Mouse (Mus musculus) liver, embryonic 11.5 days (tissue): Measurements from ENCODE around the gene Nup50. TPM values are rescaled to one million over a fixed set of nuclear protein-coding genes. Genes with fewer than 3 reads are reported as not detected.
A peak's percentile ranks its signal among the peaks of the same experiment; 100 is the strongest.
"Not testable (repeated sequence)": the region's sequence is repeated elsewhere in the genome, so short reads cannot be mapped to it uniquely, and the experiment has no call there.

Source experiments
- ATAC-seq: fragments of 200-750 bp; cut with Nextera tagmentation; replicated peaks from 2 replicates; pipeline ENCODE4 v1.8.0; 2017; ENCODE audit warnings: moderate number of reproducible peaks, mild to moderate bottlenecking, moderate TSS enrichment, moderate library complexity; ENCODE audit not compliant: low FRiP score
- DNase-seq: peaks from one replicate; pipeline ENCODE4 v3.0.0-alpha.2; 2017; ENCODE audit warnings: low spot score
- H3K27ac ChIP-seq: fragments of 300-500 bp; sonication (generic); 2 replicates; pipeline ENCODE4 v1.5.1; 2014; ENCODE audit warnings: mild to moderate bottlenecking, low read depth, low read length, control low read depth
- H3K27me3 ChIP-seq: fragments of 300-500 bp; sonication (generic); replicated peaks from 2 replicates; pipeline ENCODE4 v1.6.1; 2014; ENCODE audit warnings: low read length, mixed read lengths; ENCODE audit not compliant: control insufficient read depth, insufficient read depth
- H3K36me3 ChIP-seq: fragments of 300-500 bp; sonication (generic); 2 replicates; pipeline ENCODE4 v1.6.1; 2014; ENCODE audit warnings: mild to moderate bottlenecking, low read length, moderate library complexity, mixed read lengths; ENCODE audit not compliant: control insufficient read depth, insufficient read depth
- H3K4me1 ChIP-seq: fragments of 300-500 bp; sonication (generic); replicated peaks from 2 replicates; pipeline ENCODE4 v1.6.1; 2014; ENCODE audit warnings: low read length, mixed read lengths; ENCODE audit not compliant: control insufficient read depth, insufficient read depth
- H3K4me2 ChIP-seq: fragments of 300-500 bp; sonication (generic); 2 replicates; pipeline ENCODE4 v1.6.1; 2014; ENCODE audit warnings: mild to moderate bottlenecking, control low read depth, moderate library complexity
- H3K4me3 ChIP-seq: fragments of 300-500 bp; sonication (generic); 2 replicates; pipeline ENCODE4 v1.5.1; 2014; ENCODE audit warnings: low read depth, low read length, control low read depth
- H3K9ac ChIP-seq: fragments of 300-500 bp; sonication (generic); 2 replicates; pipeline ENCODE4 v1.6.1; 2014; ENCODE audit warnings: low read depth, low read length, control low read depth
- H3K9me3 ChIP-seq: fragments of 300-500 bp; sonication (generic); 2 replicates; pipeline ENCODE4 v1.6.1; 2016; ENCODE audit warnings: low read length, inconsistent platforms, mixed read lengths; ENCODE audit not compliant: control insufficient read depth
- WGBS: fragments of 180-500 bp; shearing (Covaris S2); extraction: QIAGEN DNeasy Blood & Tissue Kit; methylation state at CpG from one replicate; pipeline ENCODE4 v1.1.7; 2014; 5-methylcytosine and 5-hydroxymethylcytosine counted together
- polyA plus RNA-seq: library from polyadenylated mRNA; unstranded; fragments of >200 nt; fragmentation: Nextera tagmentation; extraction: Ambion mirVana; gene quantifications from 2 replicates; pipeline ENCODE4 v1.2.1, GENCODE M21; 2014

Gene Nup50
- polyA plus RNA-seq, result 56.7 and 57.3 TPM in 2 replicates

GRCm38 (mm10) chr15:84922884-84923507 is at the start of gene Nup50:
Gene Nup50, plus strand, starts transcription at chr15:84923411.
- peak within 1 kb of the TSS; percentile 96 for H3K4me3 ChIP-seq
- H3K9me3 ChIP-seq, result no peaks in the 10 kb centered on the region
- peak within 1 kb of the TSS; percentile 99 for H3K9ac ChIP-seq
- H3K27me3 ChIP-seq, result no peaks in the 10 kb centered on the region
- peaks cover 15% of the 10 kb centered on the region for H3K4me1 ChIP-seq
- H3K27ac ChIP-seq, result peak within 1 kb of the TSS; percentile 90
- peak; percentile 99 for DNase-seq
- ATAC-seq, result peak; percentile 92
- peak within 1 kb of the TSS; percentile 81 for H3K4me2 ChIP-seq
- 0% methylated on average over 60 of the region's 60 CpGs for WGBS
- peaks cover 5% of the 10 kb centered on the region for H3K36me3 ChIP-seq

GRCm38 (mm10) chr15:84873867-84874266 is 49.3 kb upstream of the Nup50 start:
- no peaks in the 10 kb centered on the region for H3K27me3 ChIP-seq
- H3K36me3 ChIP-seq, result no peaks in the 10 kb centered on the region
- no peak for ATAC-seq
- no peaks in the 10 kb centered on the region; the same call in 1 of the 2 replicates for H3K4me1 ChIP-seq
- no peak for DNase-seq
- H3K9ac ChIP-seq, result no peak overlapping the region
- no peak overlapping the region for H3K4me2 ChIP-seq
- H3K9me3 ChIP-seq, result no peaks in the 10 kb centered on the region
- H3K4me3 ChIP-seq, result no peak overlapping the region
- WGBS, result 71% methylated on average over 4 of the region's 4 CpGs
- H3K27ac ChIP-seq, result no peak overlapping the region

DNA sequence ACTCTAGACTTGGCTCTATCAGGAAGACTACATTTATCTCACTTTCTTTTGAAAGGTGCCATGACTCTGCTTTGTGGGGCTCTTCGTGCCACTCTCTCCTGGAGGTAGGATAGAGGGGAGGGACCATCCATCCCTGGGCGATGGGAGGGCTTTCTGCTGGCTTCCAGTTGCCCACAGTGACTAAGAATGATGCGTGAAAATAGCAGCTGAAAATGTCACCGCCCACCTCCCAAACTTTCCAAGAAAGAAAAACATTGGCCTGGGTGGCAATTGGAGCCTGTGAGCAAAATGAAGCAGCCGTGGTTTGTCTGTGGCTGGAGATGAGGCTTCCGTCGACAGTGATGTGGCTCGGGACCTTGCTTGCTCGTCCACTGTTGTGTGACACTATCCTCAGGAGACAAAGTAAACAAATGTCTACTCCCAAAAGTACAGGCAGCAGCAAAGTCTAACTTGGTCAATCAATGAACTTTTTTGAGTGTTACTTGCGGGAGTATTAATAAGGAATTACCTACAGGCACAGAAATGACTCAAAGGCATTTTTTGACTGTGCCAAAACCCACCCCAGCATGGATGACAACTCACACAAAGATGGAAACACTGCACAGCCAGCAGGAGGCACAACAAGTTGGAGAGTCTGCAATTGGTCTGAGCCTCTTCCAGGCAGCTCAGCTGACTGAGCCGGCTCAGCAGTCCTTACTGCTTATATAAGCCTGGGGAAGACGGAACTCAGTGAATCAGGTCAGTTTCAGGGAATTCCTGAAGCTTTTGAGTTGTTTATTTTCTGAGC is 46.0 kb upstream of the Nup50 start:
- ATAC-seq (no peak), DNase-seq (no peak)
- Histone ChIP-seq H3K4me3 (no peak overlapping the region), H3K27ac (no peak overlapping the region), H3K9me3 (no peaks in the 10 kb centered on the region), H3K27me3 (no peaks in the 10 kb centered on the region), H3K9ac (no peak overlapping the region), H3K4me2 (no peak overlapping the region), H3K4me1 (no peaks in the 10 kb centered on the region; the same call in 1 of the 2 replicates), H3K36me3 (no peaks in the 10 kb centered on the region)
- WGBS, result 72% methylated on average over 12 of the region's 12 CpGs

GRCm38 (mm10) chr15:84888066-84888465 is 35.1 kb upstream of the Nup50 start:
- Histone ChIP-seq H3K4me3 (no peak overlapping the region), H3K4me1 (no peaks in the 10 kb centered on the region), H3K36me3 (no peaks in the 10 kb centered on the region), H3K27me3 (no peaks in the 10 kb centered on the region), H3K9ac (no peak overlapping the region), H3K4me2 (no peak overlapping the region), H3K9me3 (no peaks in the 10 kb centered on the region), H3K27ac (no peak overlapping the region)
- 82% methylated on average over 12 of the region's 12 CpGs for WGBS
- DNase-seq, result no peak
- no peak for ATAC-seq

DNA sequence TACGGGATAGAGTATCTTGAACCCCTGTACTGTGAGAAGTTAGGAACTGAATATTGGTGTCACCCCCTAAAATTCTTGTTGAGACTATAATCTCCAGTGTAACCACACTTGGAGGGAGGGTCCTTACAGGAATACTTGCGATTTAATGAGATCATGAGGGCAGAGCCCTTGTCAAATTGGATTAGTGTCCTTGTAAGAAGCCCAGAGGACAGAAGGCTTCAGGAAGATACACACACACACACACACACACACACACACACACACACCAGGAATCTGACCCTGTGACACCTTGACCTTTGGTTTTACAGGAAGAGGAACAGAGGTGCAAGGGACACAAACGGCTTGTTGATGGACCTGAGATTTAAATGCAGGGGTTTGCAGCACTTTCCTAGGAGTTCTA is 32.0 kb upstream of the Nup50 start:
- ATAC-seq (no peak), DNase-seq (no peak)
- WGBS, result 47% methylated on average over 3 of the region's 3 CpGs
- Histone ChIP-seq H3K27ac (no peak overlapping the region), H3K9ac (no peak overlapping the region), H3K4me2 (no peak overlapping the region), H3K4me1 (no peaks in the 10 kb centered on the region), H3K9me3 (no peaks in the 10 kb centered on the region), H3K36me3 (no peaks in the 10 kb centered on the region), H3K27me3 (no peaks in the 10 kb centered on the region), H3K4me3 (no peak overlapping the region)

DNA sequence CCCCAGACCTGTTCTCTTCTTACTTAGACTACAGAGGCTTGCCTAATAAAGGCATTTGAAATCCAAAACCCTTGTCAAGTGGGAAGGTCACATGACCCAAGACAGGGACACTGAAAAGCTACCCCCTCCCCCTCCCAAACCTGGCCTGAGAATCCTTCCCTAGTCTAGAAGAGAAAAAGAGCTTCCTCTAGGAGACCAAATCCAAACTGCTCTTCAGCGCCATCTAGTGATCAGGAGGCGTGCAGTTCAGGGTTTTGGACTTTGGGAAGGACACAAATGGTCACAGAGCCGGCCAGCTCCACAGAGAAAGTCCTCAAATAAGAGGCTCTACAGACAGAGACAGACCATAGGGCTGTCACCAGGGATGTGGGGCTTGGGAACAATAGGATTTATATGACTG is 31.6 kb upstream of the Nup50 start:
- Histone ChIP-seq H3K9me3 (no peaks in the 10 kb centered on the region), H3K4me1 (no peaks in the 10 kb centered on the region), H3K9ac (no peak overlapping the region), H3K27ac (no peak overlapping the region), H3K27me3 (no peaks in the 10 kb centered on the region), H3K4me3 (no peak overlapping the region), H3K36me3 (no peaks in the 10 kb centered on the region), H3K4me2 (no peak overlapping the region)
- DNase-seq (peak; percentile 51), ATAC-seq (no peak)
- WGBS, result 2% methylated on average over 3 of the region's 3 CpGs

DNA sequence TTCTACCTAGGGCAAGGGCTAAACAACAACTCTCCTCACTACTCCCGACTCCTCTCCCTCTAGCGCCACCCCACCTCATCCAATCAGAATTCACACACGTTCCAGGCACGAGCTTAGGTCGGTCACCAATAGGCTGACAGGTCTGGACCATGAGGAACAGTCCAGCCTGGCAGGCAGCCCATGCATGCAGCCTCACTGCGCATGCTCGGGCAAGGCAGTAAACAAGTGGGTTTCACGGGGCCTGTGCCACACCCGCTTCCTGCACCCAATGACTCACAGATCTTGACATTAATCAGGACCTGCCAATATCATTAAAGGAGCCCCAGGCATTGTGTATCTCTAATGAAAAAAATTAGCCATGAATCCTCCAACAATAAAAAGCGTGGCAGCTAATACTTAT is 27.0 kb upstream of the Nup50 start:
- not testable (repeated sequence) for H3K4me2 ChIP-seq, H3K36me3 ChIP-seq, DNase-seq, H3K9me3 ChIP-seq, H3K27me3 ChIP-seq, ATAC-seq, H3K4me3 ChIP-seq, H3K9ac ChIP-seq, H3K27ac ChIP-seq, H3K4me1 ChIP-seq
- 65% methylated on average over 10 of the region's 10 CpGs for WGBS

GRCm38 (mm10) chr15:84896664-84897063 is 26.5 kb upstream of the Nup50 start:
- ATAC-seq, result no peak
- WGBS, result 57% methylated on average over 1 of the region's 1 CpGs
- no peak for DNase-seq
- no peak overlapping the region for H3K4me3 ChIP-seq
- no peaks in the 10 kb centered on the region for H3K27me3 ChIP-seq
- H3K4me1 ChIP-seq, result no peaks in the 10 kb centered on the region
- H3K9ac ChIP-seq, result no peak overlapping the region
- no peak overlapping the region for H3K27ac ChIP-seq
- no peaks in the 10 kb centered on the region for H3K9me3 ChIP-seq
- H3K36me3 ChIP-seq, result no peaks in the 10 kb centered on the region
- H3K4me2 ChIP-seq, result no peak overlapping the region

- H3K4me3 ChIP-seq, result no peak overlapping the region
- H3K27ac ChIP-seq, result no peak overlapping the region
- ATAC-seq (no peak), DNase-seq (no peak)
- H3K9ac ChIP-seq, result no peak overlapping the region
- no peaks in the 10 kb centered on the region for H3K4me1 ChIP-seq
- no peaks in the 10 kb centered on the region for H3K36me3 ChIP-seq
- WGBS, result 41% methylated on average over 7 of the region's 7 CpGs
- no peaks in the 10 kb centered on the region for H3K27me3 ChIP-seq
- no peak overlapping the region for H3K4me2 ChIP-seq
- H3K9me3 ChIP-seq, result no peaks in the 10 kb centered on the region
These were observed 25.1 kb upstream of the Nup50 start for GRCm38 (mm10) chr15:84898077-84898476.
